Mouse (Mus musculus): ENCODE results near the gene Pbx3. TPM values are rescaled to one million over a fixed set of nuclear protein-coding genes. Genes with fewer than 3 reads are reported as not detected.

Gene Pbx3
- polyA plus RNA-seq, 1 experiment from 2014 or later, result 177 TPM

- WGBS, result 4% methylated on average over 18 of the region's 18 CpGs
Measured at GRCm38 (mm10) chr2:34249961-34250658, 122.8 kb downstream of the Pbx3 start.

GRCm38 (mm10) chr2:34249141-34249960, 123.6 kb downstream of the Pbx3 start:
- no peaks in the 10 kb centered on the region for H3K9me3 ChIP-seq (ENCODE audit: control insufficient read depth, low read length)
- peak overlapping the region; percentile 82 for H3K27ac ChIP-seq (ENCODE audit: low read depth, low read length)
- H3K4me1 ChIP-seq (ENCODE audit: control insufficient read depth, insufficient read depth, low read length), result peaks cover 43% of the 10 kb centered on the region

More at GRCm38 (mm10) chr2:34249961-34250658, 122.8 kb downstream of the Pbx3 start:
- H3K9me3 ChIP-seq (ENCODE audit: control insufficient read depth, low read length), result no peaks in the 10 kb centered on the region
- H3K4me2 ChIP-seq (ENCODE audit: low read depth, low read length), result peak overlapping the region; percentile 48
- ATAC-seq (ENCODE audit: low read depth), result peak; percentile 50; the same call in 1 of the 2 replicates
- H3K27me3 ChIP-seq (ENCODE audit: control insufficient read depth, insufficient read depth, low read length), result no peaks in the 10 kb centered on the region
- peak overlapping the region; percentile 82 for H3K27ac ChIP-seq (ENCODE audit: low read depth, low read length)
- peaks cover 43% of the 10 kb centered on the region for H3K4me1 ChIP-seq (ENCODE audit: control insufficient read depth, insufficient read depth, low read length)
- peak overlapping the region; percentile 34 for H3K4me3 ChIP-seq (ENCODE audit: low read depth, low read length)
- H3K36me3 ChIP-seq (ENCODE audit: control insufficient read depth, insufficient read depth, low read length), result no peaks in the 10 kb centered on the region
- H3K9ac ChIP-seq (replicated peaks; ENCODE audit: low read depth, low read length), result peak overlapping the region; percentile 39; the same call in 1 of the 2 replicates

GRCm38 (mm10) chr2:34240885-34241284, 132.1 kb downstream of the Pbx3 start:
- no peak for ATAC-seq (ENCODE audit: low read depth)
- Histone ChIP-seq H3K4me3 (ENCODE audit: low read depth, low read length) (no peak overlapping the region), H3K36me3 (ENCODE audit: control insufficient read depth, insufficient read depth, low read length) (no peaks in the 10 kb centered on the region), H3K9ac (replicated peaks; ENCODE audit: low read depth, low read length) (no peak overlapping the region), H3K27me3 (ENCODE audit: control insufficient read depth, insufficient read depth, low read length) (no peaks in the 10 kb centered on the region), H3K27ac (ENCODE audit: low read depth, low read length) (no peak overlapping the region), H3K4me2 (ENCODE audit: low read depth, low read length) (no peak overlapping the region), H3K9me3 (ENCODE audit: control insufficient read depth, low read length) (no peaks in the 10 kb centered on the region), H3K4me1 (ENCODE audit: control insufficient read depth, insufficient read depth, low read length) (peaks cover 15% of the 10 kb centered on the region)

More at GRCm38 (mm10) chr2:34249141-34249960, 123.6 kb downstream of the Pbx3 start:
- H3K4me3 ChIP-seq (ENCODE audit: low read depth, low read length), result peak overlapping the region; percentile 34
- H3K9ac ChIP-seq (replicated peaks; ENCODE audit: low read depth, low read length), result peak overlapping the region; percentile 39
- H3K36me3 ChIP-seq (ENCODE audit: control insufficient read depth, insufficient read depth, low read length), result no peaks in the 10 kb centered on the region
- H3K4me2 ChIP-seq (ENCODE audit: low read depth, low read length), result peak overlapping the region; percentile 48
- peak; percentile 90 for ATAC-seq (ENCODE audit: low read depth)
- 0% methylated on average over 15 of the region's 15 CpGs for WGBS
- H3K27me3 ChIP-seq (ENCODE audit: control insufficient read depth, insufficient read depth, low read length), result no peaks in the 10 kb centered on the region

DNA sequence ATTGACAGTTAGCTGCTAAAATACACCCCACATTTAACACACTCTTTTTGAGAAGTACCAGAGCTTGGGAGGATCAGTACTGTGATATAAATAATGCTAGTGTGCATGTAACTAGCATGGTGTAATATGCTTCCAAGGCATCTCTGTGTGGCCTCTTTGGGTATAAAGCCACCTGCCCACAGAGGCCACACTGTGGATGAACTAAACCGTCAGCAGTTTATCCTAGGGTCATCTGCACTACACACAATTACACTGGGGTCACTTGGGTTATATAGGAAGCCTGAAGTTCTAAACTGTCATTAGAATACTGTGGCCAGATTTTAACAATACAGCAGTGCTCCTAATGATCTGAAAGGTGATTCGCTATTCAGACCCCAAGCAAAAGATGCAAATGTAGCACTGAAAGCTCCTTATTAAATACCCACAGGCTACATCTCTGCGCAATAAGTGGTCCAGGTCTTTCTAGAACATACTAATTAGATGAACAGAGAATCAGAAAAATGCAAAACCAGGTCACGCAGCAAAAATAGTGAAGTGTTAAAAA, 133.6 kb downstream of the Pbx3 start:
- no peak overlapping the region for H3K4me2 ChIP-seq (ENCODE audit: low read depth, low read length)
- no peak overlapping the region for H3K4me3 ChIP-seq (ENCODE audit: low read depth, low read length)
- no peaks in the 10 kb centered on the region for H3K9me3 ChIP-seq (ENCODE audit: control insufficient read depth, low read length)
- 30% methylated on average over 4 of the region's 4 CpGs for WGBS
- H3K9ac ChIP-seq (replicated peaks; ENCODE audit: low read depth, low read length), result no peak overlapping the region
- no peak for ATAC-seq (ENCODE audit: low read depth)
- H3K4me1 ChIP-seq (ENCODE audit: control insufficient read depth, insufficient read depth, low read length), result peaks cover 23% of the 10 kb centered on the region
- no peaks in the 10 kb centered on the region for H3K36me3 ChIP-seq (ENCODE audit: control insufficient read depth, insufficient read depth, low read length)
- no peaks in the 10 kb centered on the region for H3K27me3 ChIP-seq (ENCODE audit: control insufficient read depth, insufficient read depth, low read length)
- no peak overlapping the region for H3K27ac ChIP-seq (ENCODE audit: low read depth, low read length)

- H3K9me3 ChIP-seq (ENCODE audit: control insufficient read depth, low read length), result no peaks in the 10 kb centered on the region
- H3K36me3 ChIP-seq (ENCODE audit: control insufficient read depth, insufficient read depth, low read length), result no peaks in the 10 kb centered on the region
- 0 out of 2 replicates have a peak, but pooled peaks have one; percentile 61 for ATAC-seq (ENCODE audit: low read depth)
- H3K4me1 ChIP-seq (ENCODE audit: control insufficient read depth, insufficient read depth, low read length), result peaks cover 44% of the 10 kb centered on the region
- peak overlapping the region; percentile 32; the same call in 1 of the 2 replicates for H3K9ac ChIP-seq (replicated peaks; ENCODE audit: low read depth, low read length)
- peak overlapping the region; percentile 29; the same call in 1 of the 2 replicates for H3K4me2 ChIP-seq (ENCODE audit: low read depth, low read length)
- 11% methylated on average over 8 of the region's 8 CpGs for WGBS
- H3K4me3 ChIP-seq (ENCODE audit: low read depth, low read length), result no peak overlapping the region
- H3K27ac ChIP-seq (ENCODE audit: low read depth, low read length), result peak overlapping the region; percentile 67
- H3K27me3 ChIP-seq (ENCODE audit: control insufficient read depth, insufficient read depth, low read length), result no peaks in the 10 kb centered on the region
Measured at GRCm38 (mm10) chr2:34235467-34236075, 137.4 kb downstream of the Pbx3 start.

DNA sequence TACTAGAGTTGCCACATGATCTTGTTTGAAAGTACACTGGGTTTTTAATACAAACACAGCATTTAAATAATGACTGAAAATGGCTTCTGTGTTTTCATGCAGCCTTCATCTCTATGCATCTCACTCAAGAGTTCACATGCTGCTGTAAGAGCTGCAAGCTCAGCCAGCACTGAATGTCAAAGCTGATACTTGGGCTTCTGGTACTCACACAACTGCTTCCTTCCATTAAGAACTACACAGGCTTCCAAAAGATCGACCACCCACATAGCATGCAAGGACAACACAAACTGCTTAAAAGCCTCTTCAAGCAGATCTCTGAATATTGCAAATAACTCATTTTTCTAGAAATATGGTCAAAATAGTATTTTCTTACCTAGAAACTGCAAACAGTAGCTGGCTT, 138.7 kb downstream of the Pbx3 start:
- no peaks in the 10 kb centered on the region for H3K36me3 ChIP-seq (ENCODE audit: control insufficient read depth, insufficient read depth, low read length)
- H3K4me1 ChIP-seq (ENCODE audit: control insufficient read depth, insufficient read depth, low read length), result peaks cover 54% of the 10 kb centered on the region
- H3K9me3 ChIP-seq (ENCODE audit: control insufficient read depth, low read length), result no peaks in the 10 kb centered on the region
- H3K9ac ChIP-seq (replicated peaks; ENCODE audit: low read depth, low read length), result no peak overlapping the region
- no peak overlapping the region for H3K4me3 ChIP-seq (ENCODE audit: low read depth, low read length)
- H3K4me2 ChIP-seq (ENCODE audit: low read depth, low read length), result no peak overlapping the region
- ATAC-seq (ENCODE audit: low read depth), result no peak
- 48% methylated on average over 1 of the region's 1 CpGs for WGBS
- H3K27ac ChIP-seq (ENCODE audit: low read depth, low read length), result no peak overlapping the region
- H3K27me3 ChIP-seq (ENCODE audit: control insufficient read depth, insufficient read depth, low read length), result no peaks in the 10 kb centered on the region

GRCm38 (mm10) chr2:34233271-34233670, 139.7 kb downstream of the Pbx3 start:
- no peak overlapping the region for H3K4me2 ChIP-seq (ENCODE audit: low read depth, low read length)
- no peaks in the 10 kb centered on the region for H3K36me3 ChIP-seq (ENCODE audit: control insufficient read depth, insufficient read depth, low read length)
- WGBS, result 59% methylated on average over 5 of the region's 5 CpGs
- H3K9ac ChIP-seq (replicated peaks; ENCODE audit: low read depth, low read length), result no peak overlapping the region
- peaks cover 61% of the 10 kb centered on the region for H3K4me1 ChIP-seq (ENCODE audit: control insufficient read depth, insufficient read depth, low read length)
- H3K4me3 ChIP-seq (ENCODE audit: low read depth, low read length), result no peak overlapping the region
- H3K9me3 ChIP-seq (ENCODE audit: control insufficient read depth, low read length), result no peaks in the 10 kb centered on the region
- no peaks in the 10 kb centered on the region for H3K27me3 ChIP-seq (ENCODE audit: control insufficient read depth, insufficient read depth, low read length)
- no peak for ATAC-seq (ENCODE audit: low read depth)
- H3K27ac ChIP-seq (ENCODE audit: low read depth, low read length), result no peak overlapping the region

GRCm38 (mm10) chr2:34227688-34228087, 145.3 kb downstream of the Pbx3 start:
- no peak overlapping the region for H3K9ac ChIP-seq (replicated peaks; ENCODE audit: low read depth, low read length)
- H3K36me3 ChIP-seq (ENCODE audit: control insufficient read depth, insufficient read depth, low read length), result no peaks in the 10 kb centered on the region
- H3K4me2 ChIP-seq (ENCODE audit: low read depth, low read length), result no peak overlapping the region
- 40% methylated on average over 4 of the region's 4 CpGs for WGBS
- H3K27me3 ChIP-seq (ENCODE audit: control insufficient read depth, insufficient read depth, low read length), result no peaks in the 10 kb centered on the region
- H3K4me1 ChIP-seq (ENCODE audit: control insufficient read depth, insufficient read depth, low read length), result peaks cover 46% of the 10 kb centered on the region
- 0 out of 2 replicates have a peak overlapping the region, but pooled peaks have one; percentile 16 for H3K27ac ChIP-seq (ENCODE audit: low read depth, low read length)
- ATAC-seq (ENCODE audit: low read depth), result no peak
- no peaks in the 10 kb centered on the region for H3K9me3 ChIP-seq (ENCODE audit: control insufficient read depth, low read length)
- no peak overlapping the region for H3K4me3 ChIP-seq (ENCODE audit: low read depth, low read length)

Measured in neural tube, embryonic 14.5 days (tissue).